In the genomic region with DNA sequence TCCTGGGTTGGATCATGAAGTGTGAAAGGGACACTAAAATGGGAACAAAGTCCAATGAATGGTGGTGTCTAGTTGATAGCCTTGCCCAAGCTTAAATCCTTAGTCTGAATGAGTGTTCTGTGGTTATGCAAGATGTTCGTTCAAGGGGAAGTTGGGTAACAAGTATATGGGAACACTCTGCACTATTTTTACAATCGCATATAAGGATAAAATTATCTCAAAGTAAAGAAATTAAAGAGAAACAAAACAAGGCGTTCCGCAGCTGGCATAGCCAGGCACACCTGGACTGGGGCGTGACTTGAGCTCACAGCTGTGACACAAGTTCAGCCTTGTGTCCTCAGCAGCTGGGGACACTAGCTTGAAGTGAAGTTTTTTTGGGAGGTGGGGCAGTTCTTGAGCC, we compare ENCODE assay signal across 13 mouse cellular contexts. TPM values are rescaled to one million over a fixed set of nuclear protein-coding genes. Genes with fewer than 3 reads are reported as not detected.
DNase-seq lines count a peak whose midpoint lies in the region; ATAC-seq and TF ChIP-seq lines count a peak whose summit lies in the region.
"Had no signal": no experiment of that assay in that cellular context is flagged by ENCODE, and none has a peak within 500 bp of the region (broad histone marks: within the 10 kb centered on the region; RNA-seq: fewer than 3 reads in every experiment).

No protein-coding gene starts in this region.

- no peak overlapping the region for H3K4me3 ChIP-seq in liver, adult 2 months (ENCODE audit: insufficient read depth, low read depth, low read length)
- no peak overlapping the region for H3K4me3 ChIP-seq in liver, embryonic 11.5 days (ENCODE audit: low read depth, low read length)
- H3K4me3 ChIP-seq: heart, embryonic 15.5 days; midbrain, embryonic 12.5 days; neural tube, embryonic 12.5 days had no signal

- no peaks in the 10 kb centered on the region for H3K27me3 ChIP-seq in liver, adult 2 months (ENCODE audit: control insufficient read depth, insufficient read depth, low read length)
- no peaks in the 10 kb centered on the region for H3K27me3 ChIP-seq in liver, embryonic 11.5 days (replicated peaks; ENCODE audit: control insufficient read depth, insufficient read depth, low read length)
- H3K27me3 ChIP-seq: heart, embryonic 15.5 days; midbrain, embryonic 12.5 days; neural tube, embryonic 12.5 days had no signal

- no peaks in the 10 kb centered on the region for H3K9me3 ChIP-seq in liver, embryonic 11.5 days (ENCODE audit: control insufficient read depth, low read length)
- H3K9me3 ChIP-seq: heart, embryonic 15.5 days; midbrain, embryonic 12.5 days; neural tube, embryonic 12.5 days had no signal

- no peak overlapping the region for H3K4me2 ChIP-seq in liver, embryonic 11.5 days
- H3K4me2 ChIP-seq: heart, embryonic 15.5 days; midbrain, embryonic 12.5 days; neural tube, embryonic 12.5 days had no signal

- H3K9ac ChIP-seq in liver, adult 2 months (ENCODE audit: low read depth, low read length): no peak overlapping the region
- H3K9ac ChIP-seq in liver, embryonic 11.5 days (ENCODE audit: low read depth, low read length): no peak overlapping the region
- H3K9ac ChIP-seq: heart, embryonic 15.5 days; midbrain, embryonic 12.5 days; neural tube, embryonic 12.5 days had no signal

- peak; percentile 37 for DNase-seq in liver, adult 2 months (ENCODE audit: extremely low read depth, low read depth, low spot score)
- no peak for DNase-seq in liver, embryonic 11.5 days (ENCODE audit: low spot score)
- peak; percentile 57 for DNase-seq in gastrocnemius, postnatal 25 days
- peak; percentile 36 to 51 for DNase-seq in thymus, postnatal 36 days
- no peak for DNase-seq in testis, postnatal 10 days (ENCODE audit: low spot score)
- DNase-seq in left cerebral cortex, adult 8-10 months (ENCODE audit: low spot score in 2 of 2): no peak
- DNase-seq: cerebellum, postnatal 14 days; kidney, adult 11 months had no signal

- H3K36me3 ChIP-seq in liver, adult 2 months (ENCODE audit: control insufficient read depth, insufficient read depth, low read length): no peaks in the 10 kb centered on the region
- H3K36me3 ChIP-seq in liver, embryonic 11.5 days (ENCODE audit: control insufficient read depth, insufficient read depth, low read length): no peaks in the 10 kb centered on the region
- H3K36me3 ChIP-seq: heart, embryonic 15.5 days; midbrain, embryonic 12.5 days; neural tube, embryonic 12.5 days had no signal

- TF ChIP-seq CTCF in liver, adult 2 months (IDR thresholded peaks at IDR 0.05; ENCODE audit: low read depth, low read length): no peak

- no peak for ATAC-seq in liver, embryonic 11.5 days (replicated peaks; ENCODE audit: low FRiP score)
- peak; percentile 94 for ATAC-seq in megakaryocyte, adult 5-6 weeks (ENCODE audit: poor library complexity, severe bottlenecking)
- no peak for ATAC-seq in cerebellum, adult (ENCODE audit: insufficient number of reproducible peaks, low FRiP score, low TSS enrichment)

- 85% methylated on average over 5 of the region's 5 CpGs for WGBS in liver, adult 2 months
- 70% methylated on average over 5 of the region's 5 CpGs for WGBS in liver, embryonic 11.5 days

- H3K79me2 ChIP-seq in liver, adult 2 months (ENCODE audit: control insufficient read depth, insufficient read depth, low read length): no peaks in the 10 kb centered on the region

- TF ChIP-seq POLR2A in liver, adult 2 months (IDR thresholded peaks at IDR 0.05; ENCODE audit: extremely low read depth, insufficient read depth, low read length): no peak

- H3K27ac ChIP-seq in liver, adult 2 months (replicated peaks; ENCODE audit: insufficient read depth, low read depth, low read length): no peak overlapping the region
- no peak overlapping the region for H3K27ac ChIP-seq in liver, embryonic 11.5 days (ENCODE audit: low read depth, low read length)
- H3K27ac ChIP-seq: heart, embryonic 15.5 days; midbrain, embryonic 12.5 days; neural tube, embryonic 12.5 days had no signal

- no peaks in the 10 kb centered on the region for H3K4me1 ChIP-seq in liver, adult 2 months (ENCODE audit: control insufficient read depth, insufficient read depth, low read length)
- no peaks in the 10 kb centered on the region for H3K4me1 ChIP-seq in liver, embryonic 11.5 days (replicated peaks; ENCODE audit: control insufficient read depth, insufficient read depth, low read length)
- H3K4me1 ChIP-seq: midbrain, embryonic 12.5 days; neural tube, embryonic 12.5 days had no signal

RNA-seq across cellular contexts. Expression of a gene that starts 42.5 kb away (rescaled TPM):
- 89.4 and 104 TPM in 2 replicates for total RNA-seq in liver, adult 2 months (2014; rRNA removed)
- polyA plus RNA-seq in liver, adult 2 months (2012; rRNA removed): 42.8 and 47.3 TPM in 2 replicates
- polyA plus RNA-seq in liver, embryonic 11.5 days (2014; fragmentation: Nextera tagmentation; extraction: Ambion mirVana): 324 and 347 TPM in 2 replicates
- total RNA-seq in gastrocnemius, postnatal 25 days (2021): 100 to 1,000 TPM; 132 to 139 TPM
- 151 and 157 TPM in 2 replicates for total RNA-seq in megakaryocyte, adult 5-6 weeks (2015)
- total RNA-seq in megakaryocyte, adult 5-6 weeks (2017): 154 and 189 TPM in 2 replicates
- 100 to 1,000 TPM; 194 to 221 (median 211) TPM for total RNA-seq in left cerebral cortex, adult 8-10 months (2022)

Comparison
In these comparisons a context has a peak if more than half of its experiments do, and no peak if none do; other contexts are left out.
1. DNase-seq: peak in liver, adult 2 months (single experiment), gastrocnemius, postnatal 25 days (single experiment) and thymus, postnatal 36 days (2 of 2); none in liver, embryonic 11.5 days (single experiment), testis, postnatal 10 days (single experiment) and left cerebral cortex, adult 8-10 months (0 of 2).